Mouse (Mus musculus) kidney, postnatal 0 days (tissue): ENCODE results near the gene Tenm3. TPM values are rescaled to one million over a fixed set of nuclear protein-coding genes. Genes with fewer than 3 reads are reported as not detected.

Source experiments
- ATAC-seq: fragments of 200-750 bp; cut with Nextera tagmentation; replicated peaks from 2 replicates; pipeline ENCODE4 v1.8.0; 2017; ENCODE audit warnings: low read depth, moderate number of reproducible peaks, moderate TSS enrichment, moderate library complexity; ENCODE audit not compliant: low FRiP score
- DNase-seq: peaks from one replicate; pipeline ENCODE4 v3.0.0-alpha.2; 2016; ENCODE audit warnings: low spot score
- H3K27ac ChIP-seq: fragments of 300-500 bp; sonication (generic); 2 replicates; pipeline ENCODE4 v1.5.1; 2014; ENCODE audit warnings: mild to moderate bottlenecking
- H3K27me3 ChIP-seq: fragments of 300-500 bp; sonication (generic); 2 replicates; pipeline ENCODE4 v1.6.1; 2014; ENCODE audit warnings: low read length, mixed read lengths; ENCODE audit not compliant: insufficient read depth
- H3K36me3 ChIP-seq: fragments of 300-500 bp; sonication (generic); 2 replicates; pipeline ENCODE4 v1.6.1; 2014; ENCODE audit warnings: low read length, mixed read lengths; ENCODE audit not compliant: insufficient read depth
- H3K4me1 ChIP-seq: fragments of 300-500 bp; sonication (generic); replicated peaks from 2 replicates; pipeline ENCODE4 v1.6.1; 2014; ENCODE audit warnings: antibody characterized with exemption, low read length, mixed read lengths; ENCODE audit not compliant: insufficient read depth
- H3K4me2 ChIP-seq: fragments of 300-500 bp; sonication (generic); 2 replicates; pipeline ENCODE4 v1.6.1; 2014; ENCODE audit warnings: mild to moderate bottlenecking, low read length, moderate library complexity, mixed read lengths
- H3K4me3 ChIP-seq: fragments of 300-500 bp; sonication (generic); replicated peaks from 2 replicates; pipeline ENCODE4 v1.5.1; 2014; ENCODE audit warnings: low read depth, low read length
- H3K9ac ChIP-seq: fragments of 300-500 bp; sonication (generic); 2 replicates; pipeline ENCODE4 v1.6.1; 2014; ENCODE audit warnings: low read depth, low read length
- H3K9me3 ChIP-seq: fragments of 300-500 bp; sonication (generic); replicated peaks from 2 replicates; pipeline ENCODE4 v1.6.1; 2016; ENCODE audit warnings: low read length, inconsistent platforms, mixed read lengths
- CTCF ChIP-seq: IDR thresholded peaks from 2 replicates; pipeline ENCODE4 v1.5.1; 2016; ENCODE audit warnings: antibody characterized with exemption, low read depth, mild to moderate bottlenecking, moderate library complexity
- WGBS: fragments of 180-500 bp; shearing (Covaris S2); extraction: QIAGEN DNeasy Blood & Tissue Kit; methylation state at CpG from one replicate; pipeline ENCODE4 v1.1.7; 2014; 5-methylcytosine and 5-hydroxymethylcytosine counted together
- polyA plus RNA-seq: library from polyadenylated mRNA; unstranded; fragments of >200 nt; fragmentation: Nextera tagmentation; extraction: Ambion mirVana; gene quantifications from 2 replicates; pipeline ENCODE4 v1.2.1, GENCODE M21; 2015

The Tenm3 gene
- polyA plus RNA-seq, 1 experiment from 2014 or later = 15.3 TPM

DNA sequence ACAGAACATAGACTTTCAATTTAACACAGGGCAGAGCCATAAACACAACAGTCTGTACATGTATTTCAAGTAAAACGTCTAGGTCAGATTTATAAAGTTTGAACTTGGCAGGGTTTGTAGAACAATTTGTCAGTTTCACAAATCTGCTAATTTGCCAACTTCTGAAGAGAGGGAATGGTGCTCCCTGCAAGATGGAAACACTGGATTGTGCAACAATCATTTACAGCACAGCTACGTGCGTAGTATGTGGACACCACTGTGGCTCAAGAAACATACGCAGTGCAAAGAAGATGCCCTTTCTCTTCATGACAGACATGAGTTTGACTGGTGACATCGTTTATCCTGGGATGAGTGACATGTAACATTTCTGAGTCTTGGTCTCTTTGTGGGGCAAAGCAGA lies 24.4 kb downstream of the Tenm3 start:
- Histone ChIP-seq H3K27ac (no peak overlapping the region), H3K36me3 (no peaks in the 10 kb centered on the region), H3K27me3 (no peaks in the 10 kb centered on the region), H3K4me3 (no peak overlapping the region), H3K9ac (no peak overlapping the region), H3K4me2 (no peak overlapping the region), H3K4me1 (no peaks in the 10 kb centered on the region), H3K9me3 (no peaks in the 10 kb centered on the region)
- no peak for ATAC-seq
- no peak for TF ChIP-seq CTCF
- 64% methylated on average over 5 of the region's 5 CpGs for WGBS
- DNase-seq = peak; percentile 47

DNA sequence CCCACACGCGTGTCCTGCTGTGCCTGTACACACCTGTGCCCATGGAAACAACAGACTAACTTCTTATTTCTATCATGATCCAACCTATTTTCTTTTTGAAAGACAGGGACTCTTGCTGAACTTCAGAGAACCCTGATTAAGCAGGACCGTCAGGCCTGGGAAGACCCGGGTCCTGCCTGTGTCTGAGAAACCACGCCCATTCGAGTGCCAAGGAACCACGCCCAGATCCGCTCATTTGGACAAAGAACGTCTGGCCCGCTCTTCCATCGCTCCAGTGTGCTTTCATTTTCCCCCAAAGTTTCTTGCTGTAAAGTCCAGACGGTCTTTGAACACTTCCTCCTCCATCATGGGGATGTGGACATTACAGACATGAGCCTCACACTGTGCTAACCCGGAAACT lies 26.8 kb downstream of the Tenm3 start:
- H3K9ac ChIP-seq = no peak overlapping the region
- DNase-seq = no peak
- H3K27me3 ChIP-seq = no peaks in the 10 kb centered on the region
- WGBS = 65% methylated on average over 13 of the region's 13 CpGs
- H3K4me1 ChIP-seq = no peaks in the 10 kb centered on the region
- no peak overlapping the region for H3K27ac ChIP-seq
- no peak for TF ChIP-seq CTCF
- H3K36me3 ChIP-seq = no peaks in the 10 kb centered on the region
- no peak overlapping the region for H3K4me3 ChIP-seq
- no peaks in the 10 kb centered on the region for H3K9me3 ChIP-seq
- no peak for ATAC-seq
- H3K4me2 ChIP-seq = no peak overlapping the region

DNA sequence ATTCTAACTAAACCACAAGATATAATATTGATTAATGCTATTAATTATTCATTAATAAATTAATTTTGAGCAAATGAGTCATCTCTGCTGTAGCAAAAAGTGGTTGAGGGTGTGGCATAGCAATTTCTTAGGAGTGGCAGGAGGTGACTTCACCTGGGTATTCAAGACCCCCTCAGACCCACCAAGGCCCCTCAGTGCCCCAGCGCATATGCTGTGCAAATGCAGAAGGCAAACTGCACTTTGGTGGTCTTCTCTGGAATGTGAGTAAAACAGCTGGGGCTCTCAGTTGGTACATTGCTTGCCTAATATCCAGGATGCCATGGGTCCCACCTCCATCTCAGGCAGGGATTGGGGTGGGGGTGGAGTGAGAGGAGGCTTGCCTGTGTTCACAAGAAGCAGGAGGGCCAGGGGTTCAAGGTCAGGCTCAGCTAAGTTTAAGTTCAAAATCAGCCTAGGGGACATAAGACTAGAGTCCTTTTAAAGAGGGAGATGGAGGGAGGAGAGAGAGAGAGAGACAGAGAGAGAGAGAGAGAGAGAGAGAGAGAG lies 31.5 kb downstream of the Tenm3 start:
- DNase-seq (no peak), ATAC-seq (no peak)
- Histone ChIP-seq H3K27me3 (no peaks in the 10 kb centered on the region), H3K4me2 (no peak overlapping the region), H3K4me3 (no peak overlapping the region), H3K4me1 (no peaks in the 10 kb centered on the region), H3K9ac (no peak overlapping the region), H3K9me3 (no peaks in the 10 kb centered on the region), H3K27ac (no peak overlapping the region), H3K36me3 (no peaks in the 10 kb centered on the region)
- no peak for TF ChIP-seq CTCF
- 92% methylated on average over 1 of the region's 1 CpGs for WGBS

DNA sequence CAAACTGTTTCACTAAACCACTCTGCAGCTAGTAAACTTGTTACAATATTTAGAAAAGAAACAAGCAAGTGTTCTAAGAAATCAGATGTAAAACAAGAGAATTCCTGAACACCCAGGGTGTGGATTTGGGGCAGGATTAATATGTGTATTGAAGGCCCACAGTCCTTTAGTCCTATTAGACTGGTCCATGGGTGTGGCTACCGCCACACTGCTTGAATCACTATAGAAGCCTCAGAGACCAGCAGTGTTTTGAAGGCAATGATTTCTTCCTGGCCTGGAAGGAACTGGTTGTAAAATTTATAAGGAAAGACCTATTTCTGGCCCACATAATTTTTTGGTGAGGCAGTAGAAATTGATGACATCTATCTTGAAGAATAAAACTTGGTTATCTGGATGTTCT lies 33.1 kb downstream of the Tenm3 start:
- Histone ChIP-seq H3K9me3 (no peaks in the 10 kb centered on the region), H3K4me1 (no peaks in the 10 kb centered on the region), H3K36me3 (no peaks in the 10 kb centered on the region), H3K4me2 (no peak overlapping the region), H3K27me3 (no peaks in the 10 kb centered on the region), H3K4me3 (no peak overlapping the region), H3K9ac (no peak overlapping the region), H3K27ac (no peak overlapping the region)
- no peak for DNase-seq
- TF ChIP-seq CTCF = no peak
- no peak for ATAC-seq
- WGBS = 78% methylated on average over 1 of the region's 1 CpGs

DNA sequence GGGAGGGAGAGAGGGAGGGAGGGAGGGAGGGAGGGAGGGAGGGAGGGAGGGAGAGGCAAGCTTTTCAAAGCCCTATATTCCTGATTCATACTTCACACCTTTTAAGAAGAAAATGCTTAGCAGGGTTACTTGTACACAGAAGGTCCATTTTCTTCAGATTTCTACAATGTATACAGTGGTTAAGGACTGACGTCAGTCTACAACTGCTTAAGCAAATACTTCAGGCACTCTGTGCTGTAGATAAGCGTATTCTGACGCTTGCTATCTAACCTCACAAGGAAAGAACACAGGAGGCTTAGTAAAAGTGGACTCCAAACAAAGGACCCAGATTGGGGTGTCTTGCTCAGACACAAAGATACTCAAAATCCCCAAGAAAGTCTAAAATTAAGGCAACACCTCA lies 34.6 kb downstream of the Tenm3 start:
- no peaks in the 10 kb centered on the region for H3K36me3 ChIP-seq
- WGBS = 88% methylated on average over 3 of the region's 3 CpGs
- no peak overlapping the region for H3K27ac ChIP-seq
- no peaks in the 10 kb centered on the region for H3K9me3 ChIP-seq
- H3K4me1 ChIP-seq = no peaks in the 10 kb centered on the region
- H3K4me2 ChIP-seq = no peak overlapping the region
- no peak for TF ChIP-seq CTCF
- DNase-seq (no peak), ATAC-seq (no peak)
- H3K4me3 ChIP-seq = no peak overlapping the region
- H3K27me3 ChIP-seq = no peaks in the 10 kb centered on the region
- H3K9ac ChIP-seq = no peak overlapping the region

DNA sequence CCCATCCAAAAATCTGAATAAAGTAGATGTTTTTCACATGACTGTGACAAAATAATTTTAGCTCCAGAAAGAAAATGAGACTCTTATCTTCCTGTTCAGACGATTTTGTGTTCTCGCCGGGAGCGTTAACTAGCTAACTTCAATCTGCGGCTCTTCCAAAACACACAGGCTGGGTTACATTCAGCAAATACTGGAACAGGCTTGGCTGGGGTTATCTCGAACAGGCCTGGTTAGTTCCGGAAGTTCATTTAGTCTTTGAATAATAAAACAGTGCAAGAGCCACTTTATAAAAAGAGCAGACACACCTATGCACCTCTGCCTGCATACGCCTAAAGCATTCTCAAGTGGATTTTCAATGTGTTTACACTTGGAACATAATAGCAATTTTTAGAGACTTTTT lies 40.7 kb downstream of the Tenm3 start:
- Histone ChIP-seq H3K27ac (no peak overlapping the region), H3K9ac (no peak overlapping the region), H3K9me3 (no peaks in the 10 kb centered on the region), H3K4me2 (no peak overlapping the region), H3K27me3 (no peaks in the 10 kb centered on the region), H3K4me3 (no peak overlapping the region), H3K4me1 (no peaks in the 10 kb centered on the region), H3K36me3 (no peaks in the 10 kb centered on the region)
- no peak for DNase-seq
- WGBS = 71% methylated on average over 8 of the region's 8 CpGs
- no peak for ATAC-seq
- no peak for TF ChIP-seq CTCF

DNA sequence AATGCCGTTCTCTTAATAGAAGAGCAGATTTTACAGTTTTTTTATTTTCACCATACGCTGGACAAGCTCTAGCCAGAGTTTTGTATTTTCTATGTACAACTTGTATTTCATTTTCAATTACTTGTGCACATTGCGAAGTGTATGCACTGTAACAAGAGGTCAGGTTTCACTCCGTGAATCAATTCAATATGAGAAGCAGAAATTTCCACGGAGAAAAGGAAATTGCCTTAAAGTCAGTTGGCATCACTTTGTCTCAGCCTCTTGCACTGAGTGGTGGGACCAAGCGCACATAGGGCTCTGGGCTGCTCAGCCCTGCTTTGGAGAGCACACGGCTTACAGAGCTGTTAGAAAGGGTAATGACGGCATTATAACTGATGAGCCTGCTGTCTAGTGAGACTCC lies 41.5 kb downstream of the Tenm3 start:
- no peaks in the 10 kb centered on the region for H3K27me3 ChIP-seq
- H3K27ac ChIP-seq = no peak overlapping the region
- H3K4me3 ChIP-seq = no peak overlapping the region
- H3K36me3 ChIP-seq = no peaks in the 10 kb centered on the region
- 66% methylated on average over 8 of the region's 8 CpGs for WGBS
- H3K9ac ChIP-seq = no peak overlapping the region
- no peak for TF ChIP-seq CTCF
- H3K4me2 ChIP-seq = no peak overlapping the region
- H3K9me3 ChIP-seq = no peaks in the 10 kb centered on the region
- H3K4me1 ChIP-seq = no peaks in the 10 kb centered on the region
- ATAC-seq = no peak
- no peak for DNase-seq
